Mouse (Mus musculus) limb, embryonic 13.5 days (tissue): ENCODE measurements around the gene Fgf9. TPM values are rescaled to one million over a fixed set of nuclear protein-coding genes. Genes with fewer than 3 reads are reported as not detected.

ENCODE experiments used
- ATAC-seq: fragments of 200-750 bp; cut with Nextera tagmentation; 2 replicates; pipeline ENCODE4 v1.8.0; 2017; ENCODE audit warnings: low read depth, moderate number of reproducible peaks, moderate TSS enrichment; ENCODE audit not compliant: low FRiP score
- H3K27ac ChIP-seq: fragments of 300-500 bp; sonication (generic); 2 replicates; pipeline ENCODE4 v1.5.1; 2015; ENCODE audit warnings: inconsistent platforms, mild to moderate bottlenecking, moderate library complexity
- H3K27me3 ChIP-seq: fragments of 300-500 bp; sonication (generic); 2 replicates; pipeline ENCODE4 v1.6.1; 2015; ENCODE audit warnings: mild to moderate bottlenecking, inconsistent platforms
- H3K36me3 ChIP-seq: fragments of 300-500 bp; sonication (generic); 2 replicates; pipeline ENCODE4 v1.6.1; 2015; ENCODE audit warnings: inconsistent platforms, mild to moderate bottlenecking, moderate library complexity
- H3K4me1 ChIP-seq: fragments of 300-500 bp; sonication (generic); 2 replicates; pipeline ENCODE4 v1.6.1; 2015; ENCODE audit warnings: inconsistent platforms
- H3K4me2 ChIP-seq: fragments of 300-500 bp; sonication (generic); replicated peaks from 2 replicates; pipeline ENCODE4 v1.6.1; 2015; ENCODE audit warnings: inconsistent platforms, mild to moderate bottlenecking, moderate library complexity
- H3K4me3 ChIP-seq: fragments of 300-500 bp; sonication (generic); 2 replicates; pipeline ENCODE4 v1.5.1; 2015; ENCODE audit warnings: moderate library complexity, mild to moderate bottlenecking, inconsistent platforms
- H3K9ac ChIP-seq: fragments of 300-500 bp; sonication (generic); 2 replicates; pipeline ENCODE4 v1.6.1; 2015; ENCODE audit warnings: mild to moderate bottlenecking, inconsistent platforms
- H3K9me3 ChIP-seq: fragments of 300-500 bp; sonication (generic); 2 replicates; pipeline ENCODE4 v1.6.1; 2016; ENCODE audit warnings: inconsistent platforms
- WGBS: fragments of 180-500 bp; shearing (Covaris S2); methylation state at CpG from one replicate; pipeline ENCODE4 v1.1.7; 2015; 5-methylcytosine and 5-hydroxymethylcytosine counted together
- polyA plus RNA-seq: library from polyadenylated mRNA; unstranded; fragments of >200 nt; fragmentation: Nextera tagmentation; extraction: Ambion mirVana; gene quantifications from 2 replicates; pipeline ENCODE4 v1.2.1, GENCODE M21; 2015

Fgf9 gene
- polyA plus RNA-seq, 1 experiment from 2014 or later: 14.1 TPM

DNA sequence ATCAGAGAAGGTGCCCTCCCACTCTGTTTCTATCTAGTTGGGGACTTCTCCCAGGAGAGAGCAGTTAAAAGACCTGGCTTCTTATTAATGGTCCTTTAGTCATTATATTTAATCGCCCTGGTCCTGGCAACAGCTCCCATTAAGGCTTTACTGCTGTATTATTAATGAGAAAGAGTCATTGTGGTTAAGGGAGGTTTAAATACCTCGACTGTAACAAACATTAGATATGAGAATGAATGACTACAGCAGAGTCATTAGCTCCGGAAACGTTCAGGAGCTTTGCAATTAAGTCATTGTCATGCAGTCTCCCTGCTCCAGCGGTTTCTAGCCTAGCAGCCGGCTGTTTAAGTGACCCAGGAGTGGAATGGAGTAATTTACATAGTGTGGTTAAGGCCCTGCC, 31.0 kb downstream of the Fgf9 start:
- Histone ChIP-seq H3K4me2 (no peak overlapping the region), H3K9ac (no peak overlapping the region), H3K36me3 (no peaks in the 10 kb centered on the region), H3K4me3 (no peak overlapping the region), H3K9me3 (no peaks in the 10 kb centered on the region), H3K27ac (no peak overlapping the region), H3K4me1 (peaks cover 3% of the 10 kb centered on the region; the same call in 1 of the 2 replicates), H3K27me3 (peaks cover 27% of the 10 kb centered on the region)
- no peak for ATAC-seq
- 8% methylated on average over 6 of the region's 6 CpGs for WGBS

DNA sequence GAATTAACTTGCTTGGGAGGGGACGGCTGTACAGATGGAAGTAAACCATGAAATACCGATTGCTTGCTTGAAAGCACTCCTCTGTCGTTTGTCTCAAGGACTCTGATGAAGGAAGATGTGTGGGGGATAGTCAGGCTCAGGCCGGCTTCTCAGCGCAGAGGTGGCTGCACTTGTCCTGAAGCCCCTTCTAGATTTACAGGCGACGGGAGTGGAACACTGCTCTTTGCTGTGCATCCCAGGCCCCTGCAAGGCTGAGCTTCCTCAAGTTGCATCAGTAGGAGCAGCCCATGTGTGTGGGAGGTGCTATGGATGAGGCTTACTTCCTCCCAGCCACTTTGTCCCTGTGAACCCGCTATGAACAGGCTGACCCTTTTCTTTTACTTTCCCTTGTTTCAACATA, 33.9 kb downstream of the Fgf9 start:
- Histone ChIP-seq H3K4me1 (peaks cover 3% of the 10 kb centered on the region; the same call in 1 of the 2 replicates), H3K4me3 (no peak overlapping the region), H3K9me3 (no peaks in the 10 kb centered on the region), H3K36me3 (no peaks in the 10 kb centered on the region), H3K9ac (no peak overlapping the region), H3K4me2 (no peak overlapping the region), H3K27me3 (peaks cover 15% of the 10 kb centered on the region), H3K27ac (no peak overlapping the region)
- no peak for ATAC-seq
- 69% methylated on average over 8 of the region's 8 CpGs for WGBS

DNA sequence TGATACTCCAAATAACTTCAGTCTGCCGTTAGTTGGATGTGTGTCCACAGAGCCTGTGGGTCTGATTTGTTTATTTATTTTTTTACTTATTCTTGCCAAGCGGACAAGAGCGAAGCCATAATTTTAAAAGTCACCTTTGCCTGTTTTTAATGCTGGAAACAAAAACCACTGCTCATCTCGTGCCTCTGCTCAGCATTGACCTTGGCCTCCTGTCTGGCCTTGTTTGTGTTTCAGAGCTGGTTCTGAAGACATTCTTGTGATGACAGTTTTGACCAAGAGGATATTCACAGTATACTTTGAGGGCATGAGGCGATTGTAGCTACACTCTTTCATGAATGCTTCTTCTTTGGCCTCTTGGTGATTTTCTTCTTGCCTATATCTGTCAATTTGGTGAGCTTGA, 35.2 kb downstream of the Fgf9 start:
- no peak overlapping the region for H3K4me2 ChIP-seq
- no peaks in the 10 kb centered on the region for H3K9me3 ChIP-seq
- no peak overlapping the region for H3K4me3 ChIP-seq
- ATAC-seq: no peak
- no peak overlapping the region for H3K9ac ChIP-seq
- 90% methylated on average over 5 of the region's 5 CpGs for WGBS
- no peaks in the 10 kb centered on the region for H3K36me3 ChIP-seq
- no peaks in the 10 kb centered on the region; the same call in 1 of the 2 replicates for H3K4me1 ChIP-seq
- no peak overlapping the region for H3K27ac ChIP-seq
- H3K27me3 ChIP-seq: peaks cover 15% of the 10 kb centered on the region

DNA sequence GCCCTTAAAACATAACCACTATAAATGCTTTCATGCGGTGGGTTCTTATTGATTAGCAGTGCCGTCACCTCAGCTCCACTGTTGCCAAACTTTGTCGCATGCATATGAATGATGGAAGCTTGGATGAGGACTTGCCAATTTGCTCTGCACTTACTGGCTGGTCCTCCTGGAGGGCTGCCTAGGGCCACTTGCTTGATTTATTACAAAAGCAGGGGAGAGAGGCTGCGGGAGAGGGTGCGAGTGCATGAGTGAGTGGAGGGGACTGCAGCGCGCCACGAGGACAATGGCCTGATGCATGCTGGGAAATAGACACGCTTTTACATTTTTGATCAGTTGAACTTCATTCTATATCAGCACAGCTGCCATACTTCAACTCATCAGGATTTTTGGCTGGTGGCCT, 39.3 kb downstream of the Fgf9 start:
- WGBS: 89% methylated on average over 9 of the region's 9 CpGs
- Histone ChIP-seq H3K27ac (no peak overlapping the region), H3K36me3 (no peaks in the 10 kb centered on the region), H3K4me2 (no peak overlapping the region), H3K4me1 (no peaks in the 10 kb centered on the region; the same call in 1 of the 2 replicates), H3K27me3 (peaks cover 5% of the 10 kb centered on the region; the same call in 1 of the 2 replicates), H3K9me3 (no peaks in the 10 kb centered on the region), H3K4me3 (no peak overlapping the region), H3K9ac (no peak overlapping the region)
- ATAC-seq: no peak

DNA sequence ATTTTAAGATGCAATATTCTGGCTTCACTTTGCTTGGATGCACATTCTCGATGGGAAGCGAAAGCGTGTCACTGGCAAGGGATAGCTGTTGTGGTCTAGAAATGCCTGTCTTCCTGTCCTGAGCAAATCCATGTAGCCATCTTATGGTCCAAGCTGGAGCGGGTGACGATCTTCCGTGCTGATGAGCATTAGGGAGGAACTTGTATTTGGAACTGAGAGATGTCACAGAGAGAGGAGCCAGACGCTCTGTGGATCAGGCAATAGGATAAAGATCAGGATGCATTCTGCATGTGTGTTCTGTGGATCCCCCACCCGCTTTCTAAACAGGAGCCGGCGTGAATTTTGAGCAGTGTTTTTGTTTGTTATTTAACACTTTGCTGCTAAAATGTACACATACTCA, 41.2 kb downstream of the Fgf9 start:
- H3K4me3 ChIP-seq: no peak overlapping the region
- ATAC-seq: no peak
- WGBS: 89% methylated on average over 10 of the region's 10 CpGs

DNA sequence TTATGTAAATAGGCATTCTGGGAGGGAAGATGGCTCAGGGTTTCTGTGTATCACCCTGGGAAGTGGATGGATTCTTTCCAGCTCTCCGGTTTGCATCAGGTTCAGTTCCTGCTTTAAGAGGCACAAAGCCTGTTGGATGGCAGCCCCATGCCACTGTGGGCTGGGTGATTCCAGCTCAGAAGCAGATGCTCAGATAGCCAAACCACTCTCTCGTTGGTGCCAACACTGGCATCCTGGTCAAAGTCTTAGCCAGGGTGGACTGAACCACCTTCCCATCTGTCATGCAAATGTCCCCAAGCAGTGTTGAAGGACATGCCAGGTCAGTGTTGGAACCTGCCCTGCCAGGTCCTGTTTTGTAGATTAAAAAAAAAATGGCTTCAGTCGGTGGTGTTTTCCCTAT, 42.0 kb downstream of the Fgf9 start:
- no peaks in the 10 kb centered on the region; the same call in 1 of the 2 replicates for H3K4me1 ChIP-seq
- no peak for ATAC-seq
- H3K4me2 ChIP-seq: no peak overlapping the region
- H3K36me3 ChIP-seq: no peaks in the 10 kb centered on the region
- no peak overlapping the region for H3K4me3 ChIP-seq
- no peak overlapping the region for H3K27ac ChIP-seq
- WGBS: 71% methylated on average over 3 of the region's 3 CpGs
- no peaks in the 10 kb centered on the region for H3K9me3 ChIP-seq
- H3K9ac ChIP-seq: no peak overlapping the region
- 0 out of 2 replicates have a peak, but pooled peaks cover 2% of the 10 kb centered on the region for H3K27me3 ChIP-seq

More for the DNA sequence above, 41.2 kb downstream of the Fgf9 start:
- Histone ChIP-seq H3K27ac (no peak overlapping the region), H3K9me3 (no peaks in the 10 kb centered on the region), H3K4me2 (no peak overlapping the region), H3K36me3 (no peaks in the 10 kb centered on the region), H3K27me3 (0 out of 2 replicates have a peak, but pooled peaks cover 2% of the 10 kb centered on the region), H3K9ac (no peak overlapping the region), H3K4me1 (no peaks in the 10 kb centered on the region; the same call in 1 of the 2 replicates)

DNA sequence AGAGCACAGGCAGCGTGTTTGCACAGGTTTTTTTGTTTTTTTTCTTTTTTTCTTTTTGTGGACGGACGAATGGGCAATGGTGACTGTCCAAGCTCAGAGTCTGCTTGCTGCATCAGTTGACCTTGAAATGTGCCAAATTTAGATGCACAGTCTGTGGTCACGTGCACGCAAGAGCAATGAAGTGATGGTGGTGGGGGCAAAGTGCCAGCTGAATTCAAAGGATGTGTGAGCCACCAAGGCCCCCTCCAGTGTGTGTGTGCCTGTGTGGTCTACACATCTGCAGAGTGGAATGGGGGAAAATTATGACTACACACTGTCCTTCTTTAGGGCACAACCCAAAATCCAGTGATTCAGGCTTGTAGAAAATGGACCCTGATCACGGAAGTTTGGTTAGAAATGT, 42.8 kb downstream of the Fgf9 start:
- H3K9ac ChIP-seq: no peak overlapping the region
- no peaks in the 10 kb centered on the region for H3K9me3 ChIP-seq
- no peaks in the 10 kb centered on the region for H3K36me3 ChIP-seq
- no peak overlapping the region for H3K27ac ChIP-seq
- H3K4me1 ChIP-seq: no peaks in the 10 kb centered on the region; the same call in 1 of the 2 replicates
- no peak for ATAC-seq
- H3K4me3 ChIP-seq: no peak overlapping the region
- H3K27me3 ChIP-seq: 0 out of 2 replicates have a peak, but pooled peaks cover 2% of the 10 kb centered on the region
- 69% methylated on average over 6 of the region's 6 CpGs for WGBS
- H3K4me2 ChIP-seq: no peak overlapping the region

DNA sequence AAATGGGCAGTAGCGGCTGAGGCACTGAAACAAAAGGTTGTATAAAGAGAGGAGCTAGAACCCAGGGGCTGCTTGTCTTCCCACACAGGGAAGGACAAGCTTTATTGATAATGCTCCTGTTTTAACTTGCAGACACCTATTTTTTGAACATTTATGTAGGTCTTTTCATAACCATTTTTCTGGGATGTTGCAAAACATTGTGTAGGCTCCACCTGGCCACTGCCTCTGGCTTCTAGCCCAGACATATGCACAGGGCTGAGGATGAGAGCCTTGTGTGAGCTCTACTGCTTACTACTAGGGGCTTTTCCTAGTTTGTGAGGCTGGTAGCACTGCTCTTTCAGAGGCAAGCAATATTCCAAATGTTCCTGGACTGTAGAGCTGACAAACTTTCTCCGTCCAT, 43.8 kb downstream of the Fgf9 start:
- ATAC-seq: no peak
- Histone ChIP-seq H3K9ac (no peak overlapping the region), H3K4me3 (no peak overlapping the region), H3K36me3 (no peaks in the 10 kb centered on the region), H3K27me3 (0 out of 2 replicates have a peak, but pooled peaks cover 2% of the 10 kb centered on the region), H3K4me1 (no peaks in the 10 kb centered on the region; the same call in 1 of the 2 replicates), H3K4me2 (no peak overlapping the region), H3K27ac (no peak overlapping the region), H3K9me3 (no peaks in the 10 kb centered on the region)
- 84% methylated on average over 2 of the region's 2 CpGs for WGBS

DNA sequence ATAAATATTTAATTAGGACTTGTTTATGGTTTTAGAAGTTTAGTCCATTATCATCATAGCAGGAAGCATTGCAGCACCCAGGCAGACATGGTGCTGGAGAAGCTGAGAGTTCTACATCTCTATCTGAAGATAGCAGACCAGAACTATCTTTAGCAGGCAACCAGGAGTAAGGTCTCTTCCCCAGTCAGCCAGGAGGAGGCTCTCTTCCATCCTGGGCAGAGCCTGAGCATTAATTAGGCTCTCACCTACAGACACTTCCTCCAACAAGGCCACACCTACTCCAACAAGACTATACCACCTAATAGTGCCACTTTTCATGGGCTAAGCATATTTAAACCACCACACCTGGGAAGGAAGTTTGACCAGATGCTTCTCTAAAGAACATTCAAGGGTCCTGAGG, 54.3 kb downstream of the Fgf9 start:
- Histone ChIP-seq H3K4me2 (no peak overlapping the region), H3K4me1 (no peaks in the 10 kb centered on the region), H3K9ac (no peak overlapping the region), H3K36me3 (no peaks in the 10 kb centered on the region), H3K9me3 (no peaks in the 10 kb centered on the region; the same call in 1 of the 2 replicates), H3K4me3 (no peak overlapping the region), H3K27me3 (no peaks in the 10 kb centered on the region), H3K27ac (no peak overlapping the region)
- ATAC-seq: no peak

DNA sequence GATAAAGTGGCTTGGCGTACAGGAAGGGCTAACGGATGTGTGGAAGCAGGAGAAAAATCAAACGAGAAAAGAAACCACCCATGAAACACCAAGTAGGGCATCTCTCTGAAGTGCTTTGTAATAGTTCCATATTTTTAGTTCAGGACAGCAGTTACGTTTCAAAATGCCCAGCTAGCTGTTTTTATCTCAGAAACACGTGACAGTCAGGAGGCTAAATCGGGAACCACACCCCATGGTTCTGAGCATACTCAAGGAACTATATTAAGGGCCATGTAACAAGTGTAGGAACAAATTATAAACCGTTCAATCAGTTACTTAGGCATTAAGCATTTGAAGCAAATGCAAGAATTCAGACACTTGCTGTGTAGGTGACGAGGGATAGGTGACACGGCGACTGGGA, 56.2 kb downstream of the Fgf9 start:
- Histone ChIP-seq H3K9me3 (no peaks in the 10 kb centered on the region; the same call in 1 of the 2 replicates), H3K27me3 (no peaks in the 10 kb centered on the region), H3K4me3 (no peak overlapping the region), H3K4me2 (no peak overlapping the region), H3K27ac (no peak overlapping the region), H3K9ac (no peak overlapping the region), H3K36me3 (no peaks in the 10 kb centered on the region), H3K4me1 (no peaks in the 10 kb centered on the region)
- 88% methylated on average over 10 of the region's 10 CpGs for WGBS
- ATAC-seq: no peak

DNA sequence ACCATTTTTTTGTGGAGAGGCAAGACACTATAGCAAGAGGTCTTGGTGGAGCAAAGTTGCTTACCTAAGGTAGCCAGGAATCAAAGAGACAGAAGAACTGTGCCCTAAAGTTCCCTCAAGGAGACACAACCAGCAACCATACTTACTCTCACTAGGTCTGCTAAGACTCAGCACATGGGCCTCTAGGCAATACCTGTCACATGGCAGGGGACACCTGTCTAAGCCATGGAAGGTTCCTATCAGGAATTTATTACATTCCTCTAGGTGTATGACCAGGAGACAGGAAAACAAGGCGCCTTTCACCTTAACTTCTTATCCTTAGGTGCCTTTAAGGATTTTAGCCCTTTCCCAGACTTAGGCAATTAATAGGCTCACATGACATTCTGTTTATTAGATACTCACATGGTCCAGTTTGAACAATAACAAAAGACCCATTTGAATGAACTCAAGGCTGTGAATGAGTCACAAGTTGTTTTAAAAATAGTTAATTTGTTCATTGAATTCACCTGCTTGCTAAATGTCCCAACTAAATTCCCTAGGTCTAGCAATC, 69.2 kb downstream of the Fgf9 start:
- Histone ChIP-seq H3K36me3 (no peaks in the 10 kb centered on the region), H3K4me2 (no peak overlapping the region), H3K27ac (no peak overlapping the region), H3K9me3 (no peaks in the 10 kb centered on the region), H3K27me3 (no peaks in the 10 kb centered on the region), H3K4me1 (no peaks in the 10 kb centered on the region), H3K4me3 (no peak overlapping the region), H3K9ac (no peak overlapping the region)
- no peak for ATAC-seq
- 82% methylated on average over 1 of the region's 1 CpGs for WGBS

DNA sequence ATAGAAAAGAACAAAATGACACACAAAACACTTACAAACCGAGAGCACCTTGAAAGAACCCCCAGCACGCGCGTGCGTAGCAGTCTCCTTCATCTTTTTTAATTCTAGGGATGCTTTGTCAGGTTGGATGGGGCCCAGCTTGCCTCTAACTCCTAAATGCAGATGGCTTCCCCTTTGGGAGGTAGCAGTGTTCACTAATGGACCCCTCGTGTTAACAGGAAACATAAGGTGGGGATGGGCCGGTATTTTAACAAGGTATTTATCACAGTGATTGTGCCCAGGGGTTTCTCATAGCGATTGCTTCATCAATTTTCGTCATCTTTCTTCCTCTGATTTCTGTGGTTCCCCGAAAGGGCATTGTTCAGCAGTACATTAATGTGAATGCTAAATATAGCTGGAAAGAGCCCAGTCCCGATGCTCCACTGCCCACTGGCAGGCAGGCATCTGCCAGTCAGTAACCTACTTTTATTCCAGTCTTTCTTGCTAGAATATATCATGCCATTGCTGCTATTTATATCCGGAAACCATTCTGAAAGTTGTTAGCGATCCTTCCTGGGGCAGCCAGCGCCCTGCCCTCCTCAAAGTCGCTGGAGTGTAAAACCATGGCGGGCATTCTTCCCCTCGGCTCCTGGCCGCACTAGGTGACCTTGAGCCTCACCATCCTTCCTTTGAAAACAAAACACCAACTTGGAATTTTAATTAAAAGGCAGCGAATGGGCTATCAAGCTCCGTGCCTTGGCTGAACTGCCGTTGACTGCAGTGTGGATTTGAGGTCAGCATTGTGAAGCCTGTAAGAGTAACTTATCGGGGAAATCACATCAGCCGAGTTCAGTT, 79.5 kb downstream of the Fgf9 start:
- Histone ChIP-seq H3K4me3 (no peak overlapping the region), H3K27me3 (no peaks in the 10 kb centered on the region), H3K9ac (no peak overlapping the region), H3K36me3 (no peaks in the 10 kb centered on the region), H3K27ac (no peak overlapping the region), H3K4me2 (peak overlapping the region; percentile 28), H3K9me3 (0 out of 2 replicates have a peak, but pooled peaks cover 3% of the 10 kb centered on the region), H3K4me1 (peaks cover 33% of the 10 kb centered on the region)
- WGBS: 55% methylated on average over 23 of the region's 23 CpGs
- ATAC-seq: no peak
